Mouse (Mus musculus) MEL (cell line): ENCODE results near the gene Tnks2.

Experiments used
- CHD2 ChIP-seq: IDR thresholded peaks from 2 replicates; pipeline ENCODE4 v1.6.1; 2011; ENCODE audit warnings: low read length, improper control_type of control experiment
- CTCF ChIP-seq, 3 experiments: IDR thresholded peaks in 2 of 3; conservative IDR thresholded peaks in 1 of 3; 2 replicates each; pipeline ENCODE4 v1.5.1; 2011 to 2012; ENCODE audit warnings: low read length in 3 of 3, low read depth in 2 of 3, mild to moderate bottlenecking in 2 of 3, improper control_type of control experiment in 1 of 3, inconsistent platforms in 1 of 3, mixed read lengths in 1 of 3, moderate library complexity in 1 of 3; ENCODE audit not compliant: control insufficient read depth in 1 of 3, insufficient read depth in 1 of 3, poor library complexity in 1 of 3, severe bottlenecking in 1 of 3
- EP300 ChIP-seq, 2 experiments: IDR thresholded peaks; 2 replicates each; pipeline ENCODE4 v1.6.1; 2011; ENCODE audit warnings: improper control_type of control experiment in 2 of 2, low read length in 2 of 2, low read depth in 1 of 2, mild to moderate bottlenecking in 1 of 2
- MAX ChIP-seq: IDR thresholded peaks from 2 replicates; pipeline ENCODE4 v1.6.1; 2011; ENCODE audit warnings: low read length, improper control_type of control experiment
- POLR2AphosphoS2 ChIP-seq: IDR thresholded peaks from 2 replicates; pipeline ENCODE4 v1.6.1; 2011; ENCODE audit warnings: low read length, improper control_type of control experiment
- POLR2AphosphoS5 ChIP-seq: IDR thresholded peaks from 2 replicates; pipeline ENCODE4 v1.6.1; 2012; ENCODE audit warnings: low read depth, borderline replicate concordance, mild to moderate bottlenecking, inconsistent platforms, low read length, moderate library complexity, mixed read lengths
- SMC3 ChIP-seq: IDR thresholded peaks from 2 replicates; pipeline ENCODE4 v1.6.1; 2011; ENCODE audit warnings: low read depth, low read length, improper control_type of control experiment
- TAL1 ChIP-seq: IDR thresholded peaks from 2 replicates; pipeline ENCODE4 v1.6.1; 2012; ENCODE audit warnings: mild to moderate bottlenecking, inconsistent platforms, low read length, moderate library complexity, mixed read lengths
- ZC3H11A ChIP-seq: IDR thresholded peaks from 2 replicates; pipeline ENCODE4 v1.6.1; 2012; ENCODE audit warnings: low read depth, mild to moderate bottlenecking, inconsistent platforms, low read length, improper control_type of control experiment

- TF ChIP-seq POLR2AphosphoS2: no peak
- no peak for TF ChIP-seq POLR2AphosphoS5
- TF ChIP-seq CTCF (IDR thresholded peaks at IDR 0.05 in 2 of 3, conservative IDR thresholded peaks at IDR 0.05 in 1 of 3; ENCODE audit: control insufficient read depth in 1 of 3, insufficient read depth in 1 of 3, low read depth in 2 of 3, low read length in 3 of 3, poor library complexity in 1 of 3, severe bottlenecking in 1 of 3): no peak
- no peak for TF ChIP-seq CHD2
- no peak for TF ChIP-seq MAX
- TF ChIP-seq ZC3H11A: no peak
- no peak for TF ChIP-seq TAL1
- no peak for TF ChIP-seq SMC3
- no peak for TF ChIP-seq EP300 (IDR thresholded peaks at IDR 0.05; ENCODE audit: low read depth in 1 of 2, low read length in 2 of 2)
These were observed 75.1 kb downstream of the Tnks2 start for GRCm38 (mm10) chr19:36909150-36909549.
